Mouse (Mus musculus) bone marrow macrophage, adult 2 months (primary cell): Measurements from ENCODE around the gene Aldh3b1. TPM values are rescaled to one million over a fixed set of nuclear protein-coding genes. Genes with fewer than 3 reads are reported as not detected.

Source experiments
- H3K27ac ChIP-seq: 2 replicates; pipeline ENCODE4 v1.5.1; 2012; ENCODE audit warnings: low read depth, low read length; ENCODE audit not compliant: insufficient read depth
- H3K4me1 ChIP-seq: 2 replicates; pipeline ENCODE4 v1.6.1; 2012; ENCODE audit warnings: low read length; ENCODE audit not compliant: control insufficient read depth, insufficient read depth
- H3K4me3 ChIP-seq: 2 replicates; pipeline ENCODE4 v1.5.1; 2012; ENCODE audit warnings: mild to moderate bottlenecking, low read length, moderate library complexity; ENCODE audit not compliant: insufficient read depth
- CTCF ChIP-seq: IDR thresholded peaks from 2 replicates; pipeline ENCODE4 v1.5.1; 2012; ENCODE audit warnings: low read depth, mild to moderate bottlenecking, low read length, moderate library complexity
- POLR2A ChIP-seq: IDR thresholded peaks from 2 replicates; pipeline ENCODE4 v1.6.1; 2012; ENCODE audit warnings: mild to moderate bottlenecking, low read depth, low read length, borderline replicate concordance
- polyA plus RNA-seq: library from polyadenylated mRNA; stranded (reverse); fragments of >200 nt; gene quantifications from 2 replicates; pipeline ENCODE4 v1.2.4, GENCODE M21; 2012; ENCODE audit not compliant: missing spikeins, insufficient read depth, insufficient read length

The Aldh3b1 gene
- polyA plus RNA-seq, 1 experiment: 83.9 TPM

DNA sequence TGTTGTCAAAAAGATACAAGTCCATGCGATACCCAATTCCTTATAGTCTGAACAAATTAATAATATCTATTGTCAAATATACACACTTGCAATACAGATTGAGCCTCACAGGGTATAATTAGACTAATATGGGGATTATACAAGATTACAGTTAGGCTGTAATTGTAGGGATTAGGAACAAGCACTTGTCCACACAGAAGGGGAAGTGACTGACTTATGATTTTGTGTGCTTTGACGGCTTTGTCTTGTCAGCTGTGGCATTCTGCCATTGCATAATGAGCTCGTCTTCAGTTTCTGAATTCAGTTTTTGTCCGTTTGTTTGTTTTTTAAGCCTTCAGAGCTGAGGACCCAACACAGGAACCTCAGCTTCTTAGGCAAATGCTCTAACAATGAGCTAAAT, 47.4 kb downstream of the Aldh3b1 start:
- peak overlapping the region; percentile 79 for H3K27ac ChIP-seq
- no peak overlapping the region for H3K4me3 ChIP-seq
- peaks cover 36% of the 10 kb centered on the region for H3K4me1 ChIP-seq
- TF ChIP-seq CTCF (no peak), POLR2A (no peak)

- Histone ChIP-seq H3K4me3 (peak overlapping the region; percentile 19), H3K4me1 (peaks cover 36% of the 10 kb centered on the region), H3K27ac (peak overlapping the region; percentile 30)
- TF ChIP-seq POLR2A (no peak), CTCF (no peak)
These were observed 49.4 kb downstream of the Aldh3b1 start for GRCm38 (mm10) chr19:3880054-3880848.

- Histone ChIP-seq H3K4me1 (peaks cover 9% of the 10 kb centered on the region), H3K27ac (no peak overlapping the region), H3K4me3 (no peak overlapping the region)
- TF ChIP-seq POLR2A (no peak), CTCF (no peak)
These were observed 54.6 kb downstream of the Aldh3b1 start for GRCm38 (mm10) chr19:3875045-3875444.

DNA sequence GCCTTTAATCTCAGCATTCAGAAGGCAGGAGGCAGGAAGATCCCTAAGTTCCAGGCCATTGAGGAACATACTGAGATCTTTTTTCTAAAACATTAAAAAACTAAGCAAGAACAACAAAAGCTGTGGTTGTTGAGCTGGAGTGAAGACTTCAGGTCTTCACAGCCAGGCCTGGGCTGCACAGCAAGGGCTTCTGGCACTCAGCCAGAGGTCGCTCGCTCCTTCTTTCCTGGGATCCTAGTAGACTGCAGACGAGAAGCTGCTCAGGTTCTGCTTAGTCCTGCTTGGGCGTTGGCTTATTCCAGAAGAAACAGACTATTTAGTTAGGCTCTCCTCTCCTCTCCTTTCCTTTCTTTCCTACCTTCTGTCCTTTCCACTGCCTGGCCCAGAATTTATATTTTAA, 57.2 kb downstream of the Aldh3b1 start:
- Histone ChIP-seq H3K4me1 (peaks cover 6% of the 10 kb centered on the region), H3K4me3 (no peak overlapping the region), H3K27ac (no peak overlapping the region)
- TF ChIP-seq CTCF: no peak
- no peak for TF ChIP-seq POLR2A

DNA sequence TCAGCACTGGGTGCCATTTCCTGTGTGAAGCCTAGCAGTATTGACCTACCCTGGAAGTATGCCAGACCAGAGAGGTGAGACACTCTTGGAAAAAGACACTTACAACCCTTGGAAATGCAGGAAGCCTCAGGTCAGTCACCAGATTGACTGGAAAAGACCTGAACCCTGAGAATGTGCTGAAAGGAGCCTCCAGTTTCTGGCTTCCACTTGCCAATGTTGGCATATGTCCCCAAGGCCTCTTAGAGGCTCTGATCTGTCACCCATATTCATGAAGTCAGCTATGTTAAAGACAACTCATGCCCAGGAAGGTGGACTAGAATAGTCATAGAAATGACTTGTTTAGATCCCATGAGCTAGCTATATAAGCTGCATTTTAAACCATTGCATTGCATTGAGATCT, 58.1 kb downstream of the Aldh3b1 start:
- no peak for TF ChIP-seq CTCF
- TF ChIP-seq POLR2A: no peak
- H3K4me3 ChIP-seq: no peak overlapping the region
- H3K4me1 ChIP-seq: peaks cover 6% of the 10 kb centered on the region
- H3K27ac ChIP-seq: no peak overlapping the region

- no peak overlapping the region for H3K27ac ChIP-seq
- peaks cover 6% of the 10 kb centered on the region for H3K4me1 ChIP-seq
- TF ChIP-seq POLR2A: no peak
- no peak for TF ChIP-seq CTCF
- H3K4me3 ChIP-seq: no peak overlapping the region
These were observed 61.3 kb downstream of the Aldh3b1 start for GRCm38 (mm10) chr19:3868290-3868689.

- no peak overlapping the region for H3K4me3 ChIP-seq
- no peak overlapping the region for H3K27ac ChIP-seq
- TF ChIP-seq CTCF (no peak), POLR2A (no peak)
- H3K4me1 ChIP-seq: peaks cover 16% of the 10 kb centered on the region
These were observed 64.6 kb downstream of the Aldh3b1 start for GRCm38 (mm10) chr19:3864960-3865359.

Other genes with a start within 250 kb of the Aldh3b1 start
- gene Lrp5, start 243.2 kb downstream of the Aldh3b1 start, polyA plus RNA-seq: 17.0 and 24.2 TPM in 2 replicates
- 5.6 and 7.2 TPM in 2 replicates for gene 1810055G02Rik, start 221.5 kb downstream of the Aldh3b1 start, polyA plus RNA-seq
- gene Kmt5b, start 162.4 kb downstream of the Aldh3b1 start, polyA plus RNA-seq: 34.6 and 35.1 TPM in 2 replicates
- gene Chka, start 78.0 kb downstream of the Aldh3b1 start, polyA plus RNA-seq: 22.0 and 22.5 TPM in 2 replicates
- 488 and 518 TPM in 2 replicates for gene Tcirg1, start 22.7 kb downstream of the Aldh3b1 start, polyA plus RNA-seq
- 80.5 and 85.1 TPM in 2 replicates for gene Ndufs8, start 17.0 kb downstream of the Aldh3b1 start, polyA plus RNA-seq
- 1,272 and 1,428 TPM in 2 replicates for gene Unc93b1, start 5.4 kb upstream of the Aldh3b1 start, polyA plus RNA-seq
- gene Aldh3b3, start 28.8 kb upstream of the Aldh3b1 start, polyA plus RNA-seq: not detected in 2 replicates
- gene Aldh3b2, start 42.5 kb upstream of the Aldh3b1 start, polyA plus RNA-seq: not detected in 2 replicates
- gene Acy3, start 56.8 kb upstream of the Aldh3b1 start, polyA plus RNA-seq: 1.1 TPM in 1 of 2 replicates, not detected in the other
- gene Tbx10, start 62.9 kb upstream of the Aldh3b1 start, polyA plus RNA-seq: not detected in 2 replicates
- 7.0 and 9.9 TPM in 2 replicates for gene Nudt8, start 70.8 kb upstream of the Aldh3b1 start, polyA plus RNA-seq
- gene Gm49405, start 70.8 kb upstream of the Aldh3b1 start, polyA plus RNA-seq: 0.80 and 1.3 TPM in 2 replicates
- gene Doc2g, start 73.5 kb upstream of the Aldh3b1 start, polyA plus RNA-seq: 1.4 and 3.4 TPM in 2 replicates
- gene Ndufv1, start 83.0 kb upstream of the Aldh3b1 start, polyA plus RNA-seq: 62.3 TPM in 2 replicates
- 103 and 118 TPM in 2 replicates for gene Gstp1, start 108.2 kb upstream of the Aldh3b1 start, polyA plus RNA-seq
- gene Gstp2, start 116.2 kb upstream of the Aldh3b1 start, polyA plus RNA-seq: 2.6 TPM in 1 of 2 replicates, not detected in the other
- gene Gstp3, start 129.8 kb upstream of the Aldh3b1 start, polyA plus RNA-seq: not detected in 2 replicates
- gene Cabp2, start 151.8 kb upstream of the Aldh3b1 start, polyA plus RNA-seq: not detected in 2 replicates
- 98.0 and 98.3 TPM in 2 replicates for gene Cdk2ap2, start 167.4 kb upstream of the Aldh3b1 start, polyA plus RNA-seq
- 72.3 and 86.7 TPM in 2 replicates for gene Pitpnm1, start 170.2 kb upstream of the Aldh3b1 start, polyA plus RNA-seq
- gene Aip, start 196.1 kb upstream of the Aldh3b1 start, polyA plus RNA-seq: 75.1 and 75.6 TPM in 2 replicates
- gene Gpr152, start 210.0 kb upstream of the Aldh3b1 start, polyA plus RNA-seq: not detected in 2 replicates
- gene Cabp4, start 214.2 kb upstream of the Aldh3b1 start, polyA plus RNA-seq: not detected in 2 replicates
- 276 and 314 TPM in 2 replicates for gene Coro1b, start 218.8 kb upstream of the Aldh3b1 start, polyA plus RNA-seq
- 0.87 and 2.3 TPM in 2 replicates for gene Ptprcap, start 223.8 kb upstream of the Aldh3b1 start, polyA plus RNA-seq
- gene Rps6kb2, start 233.5 kb upstream of the Aldh3b1 start, polyA plus RNA-seq: 32.3 and 39.5 TPM in 2 replicates
- gene Carns1, start 245.7 kb upstream of the Aldh3b1 start, polyA plus RNA-seq: 0.68 and 1.1 TPM in 2 replicates